Mouse (Mus musculus) heart, postnatal 0 days (tissue): ENCODE measurements at regions not wholly inside any gene's neighbourhood (a gene's known extent, or its start where the extent isn't known, plus 50 kb on each side); places are given as distances from the start of the nearest gene placed in this dataset.
A peak's percentile ranks its signal among the peaks of the same experiment; 100 is the strongest.

Experiments
- ATAC-seq: fragments of 200-750 bp; cut with Nextera tagmentation; 2 replicates; pipeline ENCODE4 v1.8.0; 2017; ENCODE audit warnings: low read depth, moderate number of reproducible peaks, moderate library complexity; ENCODE audit not compliant: insufficient read depth
- DNase-seq: peaks from one replicate; pipeline ENCODE4 v3.0.0-alpha.2; 2016; ENCODE audit warnings: low spot score
- H3K27ac ChIP-seq: fragments of 300-500 bp; sonication (generic); 2 replicates; pipeline ENCODE4 v1.5.1; 2014; ENCODE audit warnings: low read depth, mild to moderate bottlenecking
- H3K27me3 ChIP-seq: fragments of 300-500 bp; sonication (generic); 2 replicates; pipeline ENCODE4 v1.6.1; 2014; ENCODE audit warnings: low read length, mixed read lengths; ENCODE audit not compliant: control insufficient read depth, insufficient read depth
- H3K36me3 ChIP-seq: fragments of 300-500 bp; sonication (generic); replicated peaks from 2 replicates; pipeline ENCODE4 v1.6.1; 2014; ENCODE audit warnings: low read length, mixed read lengths; ENCODE audit not compliant: control insufficient read depth, insufficient read depth
- H3K4me1 ChIP-seq: fragments of 300-500 bp; sonication (generic); 2 replicates; pipeline ENCODE4 v1.6.1; 2014; ENCODE audit warnings: antibody characterized with exemption; ENCODE audit not compliant: control insufficient read depth, insufficient read depth
- H3K4me2 ChIP-seq: fragments of 300-500 bp; sonication (generic); 2 replicates; pipeline ENCODE4 v1.6.1; 2014; ENCODE audit warnings: low read depth, mild to moderate bottlenecking, low read length, moderate library complexity
- H3K4me3 ChIP-seq: fragments of 300-500 bp; sonication (generic); 2 replicates; pipeline ENCODE4 v1.5.1; 2014; ENCODE audit warnings: low read depth, low read length
- H3K9ac ChIP-seq: fragments of 300-500 bp; sonication (generic); replicated peaks from 2 replicates; pipeline ENCODE4 v1.6.1; 2014; ENCODE audit warnings: low read depth, low read length, mixed read lengths
- H3K9me3 ChIP-seq: fragments of 300-500 bp; sonication (generic); replicated peaks from 2 replicates; pipeline ENCODE4 v1.6.1; 2016; ENCODE audit warnings: low read length; ENCODE audit not compliant: control insufficient read depth
- CTCF ChIP-seq: IDR thresholded peaks from 2 replicates; pipeline ENCODE4 v1.5.1; 2016; ENCODE audit warnings: antibody characterized with exemption, control low read depth, low read depth
- EP300 ChIP-seq: IDR thresholded peaks from 2 replicates; pipeline ENCODE4 v1.6.1; 2016; ENCODE audit warnings: antibody characterized with exemption, low read depth
- WGBS: fragments of 180-500 bp; shearing (Covaris S2); extraction: QIAGEN DNeasy Blood & Tissue Kit; methylation state at CpG from one replicate; pipeline ENCODE4 v1.1.7; 2014; 5-methylcytosine and 5-hydroxymethylcytosine counted together

- H3K27ac ChIP-seq: no peak overlapping the region
- no peak overlapping the region for H3K4me2 ChIP-seq
- H3K4me1 ChIP-seq: no peaks in the 10 kb centered on the region
- H3K9ac ChIP-seq: no peak overlapping the region
- no peak for TF ChIP-seq EP300
- TF ChIP-seq CTCF: peak; percentile 82
- ATAC-seq (no peak), DNase-seq (peak; percentile 64)
- 35% methylated on average over 14 of the region's 14 CpGs for whole genome bisulfite sequencing
- no peaks in the 10 kb centered on the region for H3K36me3 ChIP-seq
- no peaks in the 10 kb centered on the region for H3K9me3 ChIP-seq
- no peak overlapping the region for H3K4me3 ChIP-seq
- no peaks in the 10 kb centered on the region for H3K27me3 ChIP-seq
Observed at GRCm38 (mm10) chr10:46057362-46058198, 480.0 kb downstream of the Hace1 start.

- TF ChIP-seq CTCF (no peak), EP300 (no peak)
- H3K9me3 ChIP-seq: no peaks in the 10 kb centered on the region
- no peak overlapping the region for H3K9ac ChIP-seq
- H3K27ac ChIP-seq: no peak overlapping the region
- no peak for DNase-seq
- no peaks in the 10 kb centered on the region for H3K27me3 ChIP-seq
- WGBS: 77% methylated on average over 5 of the region's 5 CpGs
- H3K4me1 ChIP-seq: no peaks in the 10 kb centered on the region
- no peak for ATAC-seq
- no peak overlapping the region for H3K4me2 ChIP-seq
- no peak overlapping the region for H3K4me3 ChIP-seq
- no peaks in the 10 kb centered on the region for H3K36me3 ChIP-seq
Observed at GRCm38 (mm10) chr10:46058199-46058472, 480.5 kb downstream of the Hace1 start.

GRCm38 (mm10) chr10:46059285-46059684, 481.7 kb downstream of the Hace1 start:
- Histone ChIP-seq H3K4me2 (no peak overlapping the region), H3K27ac (no peak overlapping the region), H3K4me3 (no peak overlapping the region), H3K4me1 (no peaks in the 10 kb centered on the region), H3K36me3 (no peaks in the 10 kb centered on the region), H3K9ac (no peak overlapping the region), H3K27me3 (no peaks in the 10 kb centered on the region), H3K9me3 (no peaks in the 10 kb centered on the region)
- no peak for DNase-seq
- WGBS: 70% methylated on average over 3 of the region's 3 CpGs
- TF ChIP-seq EP300 (no peak), CTCF (no peak)
- no peak for ATAC-seq

GRCm38 (mm10) chr10:46063831-46064230, 486.2 kb downstream of the Hace1 start:
- H3K4me2 ChIP-seq: no peak overlapping the region
- no peak overlapping the region for H3K27ac ChIP-seq
- H3K4me1 ChIP-seq: no peaks in the 10 kb centered on the region
- no peaks in the 10 kb centered on the region for H3K9me3 ChIP-seq
- ATAC-seq (no peak), DNase-seq (no peak)
- 80% methylated on average over 4 of the region's 4 CpGs for WGBS
- no peak overlapping the region for H3K4me3 ChIP-seq
- no peak overlapping the region for H3K9ac ChIP-seq
- H3K36me3 ChIP-seq: no peaks in the 10 kb centered on the region
- TF ChIP-seq EP300: no peak
- no peak for TF ChIP-seq CTCF
- H3K27me3 ChIP-seq: no peaks in the 10 kb centered on the region

DNA sequence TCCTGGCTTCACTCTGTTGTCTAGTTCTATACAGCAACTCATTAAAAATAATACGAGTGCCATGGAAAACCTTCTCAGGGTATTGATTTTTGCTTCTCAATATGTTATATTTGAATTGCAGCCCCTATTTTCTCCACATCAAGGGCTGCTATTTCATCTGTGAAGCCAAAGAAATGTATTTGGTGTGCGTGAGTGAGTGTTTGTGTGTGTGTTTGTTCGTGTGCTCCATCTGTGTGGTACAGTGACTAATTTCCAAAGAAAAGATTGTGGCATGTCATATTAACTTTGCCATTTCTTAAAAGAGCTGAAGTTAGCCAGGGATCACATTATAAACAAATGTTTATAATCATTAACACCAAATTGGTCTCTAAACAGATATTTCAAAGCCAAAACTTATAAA, 493.1 kb downstream of the Hace1 start:
- no peak for TF ChIP-seq EP300
- no peak for TF ChIP-seq CTCF
- no peak overlapping the region for H3K4me3 ChIP-seq
- H3K36me3 ChIP-seq: no peaks in the 10 kb centered on the region
- WGBS: 74% methylated on average over 3 of the region's 3 CpGs
- no peaks in the 10 kb centered on the region for H3K4me1 ChIP-seq
- H3K27ac ChIP-seq: no peak overlapping the region
- H3K9ac ChIP-seq: no peak overlapping the region
- H3K27me3 ChIP-seq: no peaks in the 10 kb centered on the region
- ATAC-seq (no peak), DNase-seq (no peak)
- H3K4me2 ChIP-seq: no peak overlapping the region
- no peaks in the 10 kb centered on the region for H3K9me3 ChIP-seq

DNA sequence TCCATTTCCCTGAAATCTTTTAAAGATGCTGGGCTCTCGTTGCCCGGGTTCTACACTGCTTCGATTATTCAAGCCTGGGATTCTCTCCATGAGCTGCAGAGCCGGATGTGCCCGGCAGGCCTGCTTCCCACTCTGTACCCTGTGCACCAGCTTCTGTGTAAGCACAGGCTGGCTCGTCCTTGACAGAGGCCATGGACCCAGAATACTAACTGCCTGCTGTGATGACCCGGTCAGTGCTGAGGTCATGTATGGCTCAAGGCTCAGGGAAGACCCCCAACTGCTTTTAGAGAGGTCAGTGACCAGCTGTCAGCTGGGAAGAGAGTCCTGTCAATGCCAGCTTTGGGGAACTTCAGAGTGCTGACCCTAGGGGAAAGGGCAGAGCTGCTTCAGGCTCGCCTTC, 493.6 kb downstream of the Hace1 start:
- no peak overlapping the region for H3K9ac ChIP-seq
- DNase-seq (no peak), ATAC-seq (no peak)
- no peak overlapping the region for H3K4me2 ChIP-seq
- H3K27me3 ChIP-seq: no peaks in the 10 kb centered on the region
- TF ChIP-seq CTCF (no peak), EP300 (no peak)
- H3K4me3 ChIP-seq: no peak overlapping the region
- 63% methylated on average over 8 of the region's 8 CpGs for WGBS
- H3K9me3 ChIP-seq: no peaks in the 10 kb centered on the region
- H3K4me1 ChIP-seq: no peaks in the 10 kb centered on the region
- no peak overlapping the region for H3K27ac ChIP-seq
- no peaks in the 10 kb centered on the region for H3K36me3 ChIP-seq
